Mouse (Mus musculus) limb, embryonic 14.5 days (tissue): ENCODE measurements around the gene Twsg1. TPM values are rescaled to one million over a fixed set of nuclear protein-coding genes. Genes with fewer than 3 reads are reported as not detected.

Experiments used
- ATAC-seq: fragments of 200-750 bp; cut with Nextera tagmentation; 2 replicates; pipeline ENCODE4 v1.8.0; 2017; ENCODE audit warnings: low read depth, moderate number of reproducible peaks, moderate TSS enrichment; ENCODE audit not compliant: low FRiP score
- DNase-seq: peaks from one replicate; pipeline ENCODE4 v3.0.0-alpha.2; 2015; ENCODE audit warnings: low spot score
- H3K27ac ChIP-seq: fragments of 300-500 bp; sonication (generic); replicated peaks from 2 replicates; pipeline ENCODE4 v1.5.1; 2014; ENCODE audit warnings: low read depth, mild to moderate bottlenecking, low read length, moderate library complexity, mixed read lengths
- H3K27me3 ChIP-seq: fragments of 300-500 bp; sonication (generic); 2 replicates; pipeline ENCODE4 v1.6.1; 2014; ENCODE audit warnings: low read length, mixed read lengths; ENCODE audit not compliant: control insufficient read depth, insufficient read depth
- H3K36me3 ChIP-seq: fragments of 300-500 bp; sonication (generic); 2 replicates; pipeline ENCODE4 v1.6.1; 2014; ENCODE audit warnings: mild to moderate bottlenecking, low read length, moderate library complexity, mixed read lengths; ENCODE audit not compliant: control insufficient read depth, insufficient read depth
- H3K4me1 ChIP-seq: fragments of 300-500 bp; sonication (generic); 2 replicates; pipeline ENCODE4 v1.6.1; 2014; ENCODE audit warnings: antibody characterized with exemption, low read length, mixed read lengths; ENCODE audit not compliant: control insufficient read depth, insufficient read depth
- H3K4me2 ChIP-seq: fragments of 300-500 bp; sonication (generic); replicated peaks from 2 replicates; pipeline ENCODE4 v1.6.1; 2014; ENCODE audit warnings: low read depth, mild to moderate bottlenecking, low read length, moderate library complexity; ENCODE audit not compliant: severe bottlenecking
- H3K4me3 ChIP-seq: fragments of 300-500 bp; sonication (generic); replicated peaks from 2 replicates; pipeline ENCODE4 v1.5.1; 2014; ENCODE audit warnings: low read length
- H3K9ac ChIP-seq: fragments of 300-500 bp; sonication (generic); 2 replicates; pipeline ENCODE4 v1.6.1; 2014; ENCODE audit warnings: mild to moderate bottlenecking, low read depth, low read length, moderate library complexity; ENCODE audit not compliant: severe bottlenecking
- H3K9me3 ChIP-seq: fragments of 300-500 bp; sonication (generic); 2 replicates; pipeline ENCODE4 v1.6.1; 2016; ENCODE audit warnings: low read length; ENCODE audit not compliant: control insufficient read depth
- POLR2A ChIP-seq: fragments of 200-500 bp; IDR thresholded peaks from 2 replicates; pipeline ENCODE4 v1.8.0; 2012; ENCODE audit warnings: inconsistent platforms, mild to moderate bottlenecking, moderate library complexity, borderline replicate concordance; ENCODE audit not compliant: insufficient read depth, insufficient read length; ENCODE audit errors: extremely low read depth
- WGBS: fragments of 180-500 bp; shearing (Covaris S2); extraction: QIAGEN DNeasy Blood & Tissue Kit; methylation state at CpG from one replicate; pipeline ENCODE4 v1.1.7; 2014; 5-methylcytosine and 5-hydroxymethylcytosine counted together
- polyA plus RNA-seq, 2 experiments: library from polyadenylated mRNA; depleted of rRNA in 1 of 2; stranded (reverse) in 1 of 2; unstranded in 1 of 2; fragments of >200 nt; fragmentation: Nextera tagmentation in 1 of 2; extraction: Ambion mirVana in 1 of 2; gene quantifications; 2 replicates each; pipeline versions ENCODE4 v1.2.1 to v1.2.3; 2012 to 2014

Twsg1 gene
- polyA plus RNA-seq, 2 experiments: 91.8 to 158 TPM

DNA sequence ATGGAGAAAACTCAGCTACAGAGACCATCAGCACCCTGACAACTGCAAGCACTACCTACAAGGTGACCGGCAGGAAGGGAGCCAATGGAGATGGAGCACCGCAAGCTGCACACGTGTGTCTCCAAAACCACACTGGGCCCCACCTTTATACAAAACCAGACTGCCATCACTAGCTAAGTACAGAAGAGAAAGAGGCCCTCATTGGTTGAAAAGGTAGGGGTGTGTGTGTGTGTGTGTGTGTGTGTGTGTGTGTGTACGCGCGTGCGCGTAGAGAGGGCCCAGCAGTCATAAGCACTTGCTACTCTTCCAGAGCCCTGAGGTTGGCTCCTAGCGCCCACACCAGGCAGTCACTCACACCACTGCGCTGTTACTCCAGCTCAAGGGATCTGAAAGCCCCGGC is 77.2 kb downstream of the Twsg1 start:
- Histone ChIP-seq H3K9ac (no peak overlapping the region), H3K36me3 (no peaks in the 10 kb centered on the region; the same call in 1 of the 2 replicates), H3K27ac (no peak overlapping the region), H3K9me3 (no peaks in the 10 kb centered on the region), H3K4me1 (peaks cover 10% of the 10 kb centered on the region; the same call in 1 of the 2 replicates), H3K4me3 (no peak overlapping the region), H3K4me2 (no peak overlapping the region), H3K27me3 (no peaks in the 10 kb centered on the region)
- DNase-seq (no peak), ATAC-seq (no peak)
- no peak for TF ChIP-seq POLR2A
- 89% methylated on average over 11 of the region's 11 CpGs for WGBS

DNA sequence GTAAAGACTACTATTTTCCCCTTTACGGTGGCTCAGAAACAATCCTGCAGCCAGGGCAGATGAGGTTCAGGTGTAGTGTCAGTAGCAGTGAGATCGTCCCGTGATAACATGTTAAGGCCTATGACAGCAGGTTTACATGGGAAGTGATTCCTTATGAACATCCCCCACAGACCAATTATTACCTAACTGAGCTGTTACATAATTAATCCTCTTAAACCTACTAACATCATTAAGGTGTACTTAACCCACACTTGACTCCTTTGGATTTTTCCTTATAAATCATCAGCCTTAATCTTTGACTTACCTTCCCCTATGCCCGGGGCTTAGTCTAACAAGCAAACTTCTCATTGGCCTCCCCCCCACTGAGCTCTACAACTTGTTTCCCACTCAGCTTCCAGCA is 77.9 kb downstream of the Twsg1 start:
- H3K4me2 ChIP-seq: no peak overlapping the region
- H3K4me3 ChIP-seq: no peak overlapping the region
- H3K9ac ChIP-seq: no peak overlapping the region
- H3K36me3 ChIP-seq: no peaks in the 10 kb centered on the region; the same call in 1 of the 2 replicates
- DNase-seq (no peak), ATAC-seq (no peak)
- no peak overlapping the region for H3K27ac ChIP-seq
- H3K27me3 ChIP-seq: no peaks in the 10 kb centered on the region
- H3K4me1 ChIP-seq: peaks cover 10% of the 10 kb centered on the region; the same call in 1 of the 2 replicates
- 76% methylated on average over 4 of the region's 4 CpGs for WGBS
- TF ChIP-seq POLR2A: no peak
- H3K9me3 ChIP-seq: no peaks in the 10 kb centered on the region

DNA sequence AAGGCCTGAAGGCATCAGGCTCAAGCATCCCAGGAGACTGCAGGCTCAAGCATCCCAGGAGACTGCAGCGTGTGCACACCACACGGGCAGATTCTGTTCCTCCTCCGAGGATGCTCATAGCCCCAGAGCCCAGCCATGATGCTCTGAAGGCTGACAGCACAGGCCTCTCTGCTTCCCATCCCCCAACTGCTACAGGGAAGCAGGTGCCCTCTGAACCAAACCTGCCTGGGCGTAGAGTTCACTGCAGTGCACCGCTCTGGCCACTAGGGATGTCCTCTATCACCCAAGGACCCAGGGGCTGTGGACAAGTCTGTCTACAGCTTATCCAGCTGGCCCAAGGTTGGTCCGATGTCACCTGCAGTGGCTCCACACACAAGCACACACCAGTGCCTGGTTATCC is 78.4 kb downstream of the Twsg1 start:
- Histone ChIP-seq H3K4me2 (no peak overlapping the region), H3K27ac (no peak overlapping the region), H3K4me3 (no peak overlapping the region), H3K9ac (no peak overlapping the region), H3K27me3 (no peaks in the 10 kb centered on the region), H3K36me3 (no peaks in the 10 kb centered on the region; the same call in 1 of the 2 replicates), H3K9me3 (no peaks in the 10 kb centered on the region), H3K4me1 (peaks cover 10% of the 10 kb centered on the region; the same call in 1 of the 2 replicates)
- no peak for TF ChIP-seq POLR2A
- ATAC-seq: no peak
- WGBS: 44% methylated on average over 6 of the region's 6 CpGs
- DNase-seq: no peak

DNA sequence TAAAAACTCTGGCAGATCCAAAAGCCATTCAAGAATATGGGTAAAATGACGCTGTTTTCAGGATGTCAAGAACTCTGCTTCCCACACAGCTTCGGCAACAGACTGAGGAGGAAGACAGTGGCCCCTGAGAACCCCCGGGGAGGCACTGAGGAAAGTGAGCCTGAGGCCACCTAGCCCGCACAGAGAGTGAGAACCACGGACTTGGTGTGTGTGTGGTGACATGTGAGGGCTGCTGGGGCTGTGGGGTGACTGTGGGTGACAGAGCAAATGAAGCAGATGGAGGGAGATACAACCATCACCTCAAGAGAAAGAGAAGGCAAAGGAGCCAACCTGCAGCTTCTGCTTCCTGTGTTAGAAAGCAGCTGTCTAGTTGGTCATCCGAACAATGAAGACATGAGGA is 79.0 kb downstream of the Twsg1 start:
- peak overlapping the region; percentile 43; the same call in 1 of the 2 replicates for H3K27ac ChIP-seq
- H3K27me3 ChIP-seq: no peaks in the 10 kb centered on the region
- peaks cover 10% of the 10 kb centered on the region; the same call in 1 of the 2 replicates for H3K4me1 ChIP-seq
- no peak for ATAC-seq
- DNase-seq: no peak
- peaks cover 5% of the 10 kb centered on the region for H3K36me3 ChIP-seq
- H3K9ac ChIP-seq: peak overlapping the region; percentile 0; the same call in 1 of the 2 replicates
- TF ChIP-seq POLR2A: no peak
- 51% methylated on average over 6 of the region's 6 CpGs for WGBS
- no peak overlapping the region for H3K4me3 ChIP-seq
- no peak overlapping the region for H3K4me2 ChIP-seq
- no peaks in the 10 kb centered on the region for H3K9me3 ChIP-seq

Other genes starting within 250 kb of the Twsg1 start
- gene Rab31, start 178.5 kb downstream of the Twsg1 start, polyA plus RNA-seq (2012; rRNA removed): 36.3 and 42.8 TPM in 2 replicates
- 62.8 and 67.8 TPM in 2 replicates for gene Rab31, start 178.5 kb downstream of the Twsg1 start, polyA plus RNA-seq (2014; fragmentation: Nextera tagmentation; extraction: Ambion mirVana)
- 67.6 and 74.3 TPM in 2 replicates for gene Ppp4r1, start 168.7 kb downstream of the Twsg1 start, polyA plus RNA-seq (2012; rRNA removed)
- gene Ppp4r1, start 168.7 kb downstream of the Twsg1 start, polyA plus RNA-seq (2014; fragmentation: Nextera tagmentation; extraction: Ambion mirVana): 43.7 and 47.3 TPM in 2 replicates
- gene Ralbp1, start 65.4 kb downstream of the Twsg1 start, polyA plus RNA-seq (2012; rRNA removed): 39.9 and 44.2 TPM in 2 replicates
- gene Ralbp1, start 65.4 kb downstream of the Twsg1 start, polyA plus RNA-seq (2014; fragmentation: Nextera tagmentation; extraction: Ambion mirVana): 132 and 137 TPM in 2 replicates
- 7.9 and 10.9 TPM in 2 replicates for gene Ankrd12, start 125.9 kb upstream of the Twsg1 start, polyA plus RNA-seq (2012; rRNA removed)
- gene Ankrd12, start 125.9 kb upstream of the Twsg1 start, polyA plus RNA-seq (2014; fragmentation: Nextera tagmentation; extraction: Ambion mirVana): 22.5 and 27.5 TPM in 2 replicates
- gene Ndufv2, start 150.3 kb upstream of the Twsg1 start, polyA plus RNA-seq (2012; rRNA removed): 73.1 and 115 TPM in 2 replicates
- gene Ndufv2, start 150.3 kb upstream of the Twsg1 start, polyA plus RNA-seq (2014; fragmentation: Nextera tagmentation; extraction: Ambion mirVana): 315 and 316 TPM in 2 replicates
- 53.3 and 55.8 TPM in 2 replicates for gene Washc1, start 160.3 kb upstream of the Twsg1 start, polyA plus RNA-seq (2012; rRNA removed)
- gene Washc1, start 160.3 kb upstream of the Twsg1 start, polyA plus RNA-seq (2014; fragmentation: Nextera tagmentation; extraction: Ambion mirVana): 39.4 and 41.7 TPM in 2 replicates
- gene Ddx11, start 172.3 kb upstream of the Twsg1 start, polyA plus RNA-seq (2012; rRNA removed): 27.8 and 30.3 TPM in 2 replicates
- 13.1 and 15.3 TPM in 2 replicates for gene Ddx11, start 172.3 kb upstream of the Twsg1 start, polyA plus RNA-seq (2014; fragmentation: Nextera tagmentation; extraction: Ambion mirVana)